Mouse (Mus musculus): ENCODE measurements around the gene Invs. TPM values are rescaled to one million over a fixed set of nuclear protein-coding genes. Genes with fewer than 3 reads are reported as not detected.

Gene Invs
- polyA plus RNA-seq, 1 experiment from 2014 or later: 5.6 TPM

DNA sequence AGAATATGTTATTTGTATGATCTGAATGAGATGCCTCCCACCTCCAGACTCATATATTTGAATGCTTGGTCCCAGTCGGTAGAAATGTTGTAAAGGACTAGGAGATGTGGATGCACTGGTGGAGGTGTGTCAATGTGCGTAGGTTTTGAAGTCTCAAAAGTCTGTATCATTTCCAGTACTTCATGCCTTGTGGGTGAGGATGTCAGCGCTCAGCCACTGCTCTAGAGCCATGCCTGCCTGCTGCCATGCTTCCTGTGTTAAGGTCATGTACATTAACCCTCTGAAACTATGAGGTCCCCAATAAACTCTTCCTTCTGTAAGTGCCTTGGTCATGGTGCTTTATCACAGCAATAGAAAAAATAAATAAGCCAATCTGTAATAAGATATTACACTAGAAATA, 11.9 kb upstream of the Invs start:
- Histone ChIP-seq H3K4me1 (ENCODE audit: control insufficient read depth, insufficient read depth, low read length) (no peaks in the 10 kb centered on the region), H3K9ac (replicated peaks; ENCODE audit: low read length) (no peak overlapping the region), H3K4me2 (ENCODE audit: low read depth, low read length) (no peak overlapping the region), H3K27me3 (ENCODE audit: control insufficient read depth, insufficient read depth, low read length) (no peaks in the 10 kb centered on the region), H3K36me3 (replicated peaks; ENCODE audit: control insufficient read depth, insufficient read depth, low read depth, low read length) (no peaks in the 10 kb centered on the region), H3K4me3 (ENCODE audit: low read depth, low read length) (no peak overlapping the region), H3K9me3 (replicated peaks; ENCODE audit: control insufficient read depth, low read length) (no peaks in the 10 kb centered on the region), H3K27ac (replicated peaks; ENCODE audit: low read depth, low read length) (no peak overlapping the region)
- 85% methylated on average over 3 of the region's 3 CpGs for WGBS
- no peak for DNase-seq (ENCODE audit: low spot score)
- no peak for ATAC-seq (replicated peaks; ENCODE audit: insufficient number of reproducible peaks, low FRiP score, low TSS enrichment, low read depth)

DNA sequence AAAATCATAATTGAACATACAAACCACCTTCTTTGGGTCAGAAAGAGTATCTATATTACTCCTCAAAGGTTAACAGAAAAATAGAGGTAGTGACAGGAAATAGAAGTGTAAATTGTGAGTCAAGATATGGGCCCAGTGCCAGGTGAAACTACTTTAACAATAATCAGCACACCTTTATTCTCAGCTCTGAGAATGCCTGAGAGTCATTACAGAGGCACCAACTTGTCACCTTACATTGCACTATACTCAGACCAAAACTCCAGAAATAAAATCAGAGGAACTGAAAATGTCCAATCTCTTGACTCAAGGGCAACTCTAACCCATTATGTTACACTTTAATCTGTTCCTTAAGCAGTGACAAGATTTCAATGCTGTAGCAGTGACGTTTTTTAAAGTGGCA, 11.4 kb upstream of the Invs start:
- H3K27ac ChIP-seq (replicated peaks; ENCODE audit: low read depth, low read length): no peak overlapping the region
- ATAC-seq (replicated peaks; ENCODE audit: insufficient number of reproducible peaks, low FRiP score, low TSS enrichment, low read depth): no peak
- WGBS: 86% methylated on average over 1 of the region's 1 CpGs

DNA sequence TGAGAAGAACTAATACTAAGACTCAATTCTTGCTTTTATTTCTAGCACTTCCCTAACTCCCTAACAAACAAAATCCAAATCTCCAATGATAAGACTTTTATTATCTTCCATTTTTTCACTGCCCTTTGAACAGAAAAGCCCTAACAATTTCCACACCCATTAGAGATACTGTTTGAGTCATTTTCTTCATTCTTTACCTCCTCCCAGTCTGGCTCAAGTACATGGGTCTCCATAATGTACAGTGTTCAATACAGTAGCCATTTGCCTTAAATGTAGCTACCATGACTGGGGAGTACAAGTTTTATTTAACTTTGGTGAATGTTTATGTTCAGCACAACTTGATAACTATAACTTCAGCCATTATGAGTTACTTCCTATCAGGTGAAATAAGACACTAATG, 9.0 kb upstream of the Invs start:
- H3K9ac ChIP-seq (replicated peaks; ENCODE audit: low read length): no peak overlapping the region
- H3K9me3 ChIP-seq (replicated peaks; ENCODE audit: control insufficient read depth, low read length): no peaks in the 10 kb centered on the region
- DNase-seq (ENCODE audit: low spot score): no peak
- no peak overlapping the region for H3K27ac ChIP-seq (replicated peaks; ENCODE audit: low read depth, low read length)
- no peaks in the 10 kb centered on the region for H3K36me3 ChIP-seq (replicated peaks; ENCODE audit: control insufficient read depth, insufficient read depth, low read depth, low read length)
- ATAC-seq (replicated peaks; ENCODE audit: insufficient number of reproducible peaks, low FRiP score, low TSS enrichment, low read depth): no peak
- no peak overlapping the region for H3K4me2 ChIP-seq (ENCODE audit: low read depth, low read length)
- no peak overlapping the region for H3K4me3 ChIP-seq (ENCODE audit: low read depth, low read length)
- no peaks in the 10 kb centered on the region for H3K4me1 ChIP-seq (ENCODE audit: control insufficient read depth, insufficient read depth, low read length)
- no peaks in the 10 kb centered on the region for H3K27me3 ChIP-seq (ENCODE audit: control insufficient read depth, insufficient read depth, low read length)

More for the DNA sequence above, 11.4 kb upstream of the Invs start:
- Histone ChIP-seq H3K4me2 (ENCODE audit: low read depth, low read length) (no peak overlapping the region), H3K9ac (replicated peaks; ENCODE audit: low read length) (no peak overlapping the region), H3K9me3 (replicated peaks; ENCODE audit: control insufficient read depth, low read length) (no peaks in the 10 kb centered on the region), H3K4me1 (ENCODE audit: control insufficient read depth, insufficient read depth, low read length) (no peaks in the 10 kb centered on the region), H3K36me3 (replicated peaks; ENCODE audit: control insufficient read depth, insufficient read depth, low read depth, low read length) (no peaks in the 10 kb centered on the region), H3K27me3 (ENCODE audit: control insufficient read depth, insufficient read depth, low read length) (no peaks in the 10 kb centered on the region), H3K4me3 (ENCODE audit: low read depth, low read length) (no peak overlapping the region)
- no peak for DNase-seq (ENCODE audit: low spot score)

DNA sequence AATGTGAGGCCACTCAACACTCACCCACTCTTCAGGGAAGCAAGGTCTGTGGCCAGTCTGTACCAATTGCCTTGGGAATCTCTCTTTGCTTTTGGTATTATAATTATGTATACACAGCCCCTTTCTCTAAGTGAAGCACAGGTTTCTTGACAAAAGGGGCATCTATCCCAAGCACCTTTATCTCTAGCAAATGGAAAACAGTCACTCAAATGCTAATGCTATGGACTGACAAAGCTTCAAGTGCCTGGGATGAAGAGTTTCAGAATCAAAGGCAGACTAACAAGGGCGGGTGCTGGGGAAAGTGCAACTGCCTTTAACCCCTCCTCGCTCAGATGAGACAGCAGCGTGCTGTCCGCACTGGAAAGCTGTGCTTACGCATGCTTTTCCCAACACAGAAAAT, 7.7 kb upstream of the Invs start:
- Histone ChIP-seq H3K4me3 (ENCODE audit: low read depth, low read length) (no peak overlapping the region), H3K27ac (replicated peaks; ENCODE audit: low read depth, low read length) (no peak overlapping the region), H3K4me2 (ENCODE audit: low read depth, low read length) (no peak overlapping the region), H3K9me3 (replicated peaks; ENCODE audit: control insufficient read depth, low read length) (no peaks in the 10 kb centered on the region), H3K27me3 (ENCODE audit: control insufficient read depth, insufficient read depth, low read length) (no peaks in the 10 kb centered on the region), H3K36me3 (replicated peaks; ENCODE audit: control insufficient read depth, insufficient read depth, low read depth, low read length) (no peaks in the 10 kb centered on the region), H3K4me1 (ENCODE audit: control insufficient read depth, insufficient read depth, low read length) (no peaks in the 10 kb centered on the region), H3K9ac (replicated peaks; ENCODE audit: low read length) (no peak overlapping the region)
- WGBS: 53% methylated on average over 5 of the region's 5 CpGs
- ATAC-seq (replicated peaks; ENCODE audit: insufficient number of reproducible peaks, low FRiP score, low TSS enrichment, low read depth) (no peak), DNase-seq (ENCODE audit: low spot score) (no peak)

DNA sequence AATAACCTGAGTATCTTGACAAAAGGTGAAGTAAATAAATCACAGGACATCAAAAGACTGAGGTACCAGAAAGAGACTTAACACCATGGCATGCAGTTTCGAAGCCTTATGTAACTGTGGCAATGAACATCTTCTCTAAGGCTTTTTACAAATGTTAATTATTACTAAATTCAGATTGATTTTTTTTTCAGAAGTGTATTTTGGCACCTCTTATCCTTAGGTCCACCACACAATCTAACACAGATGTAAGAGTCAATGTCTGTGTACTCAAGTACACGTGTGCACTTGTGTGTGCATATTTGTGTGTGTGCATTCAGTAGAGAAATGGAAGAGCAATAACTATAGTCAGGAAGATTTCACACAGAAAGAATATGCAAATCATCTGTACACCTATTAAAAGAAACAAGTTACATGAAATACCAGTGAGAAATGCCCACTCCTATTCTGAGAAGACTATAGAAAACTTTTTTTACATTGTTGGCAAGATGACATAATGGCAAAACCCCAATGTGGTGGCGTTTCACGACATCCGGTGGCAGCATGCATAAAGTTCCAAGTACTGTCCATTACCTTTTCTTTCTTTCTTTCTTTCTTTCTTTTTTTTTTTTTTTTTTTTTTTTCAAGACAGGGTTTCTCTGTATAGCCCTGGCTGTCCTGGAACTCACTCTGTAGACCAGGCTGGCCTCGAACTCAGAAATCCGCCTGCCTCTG, 6.3 kb upstream of the Invs start:
- H3K36me3 ChIP-seq (replicated peaks; ENCODE audit: control insufficient read depth, insufficient read depth, low read depth, low read length): no peaks in the 10 kb centered on the region
- 92% methylated on average over 7 of the region's 7 CpGs for whole genome bisulfite sequencing
- ATAC-seq (replicated peaks; ENCODE audit: insufficient number of reproducible peaks, low FRiP score, low TSS enrichment, low read depth) (no peak), DNase-seq (ENCODE audit: low spot score) (no peak)
- no peak overlapping the region for H3K4me2 ChIP-seq (ENCODE audit: low read depth, low read length)
- no peaks in the 10 kb centered on the region for H3K4me1 ChIP-seq (ENCODE audit: control insufficient read depth, insufficient read depth, low read length)
- H3K27ac ChIP-seq (replicated peaks; ENCODE audit: low read depth, low read length): no peak overlapping the region
- no peak overlapping the region for H3K4me3 ChIP-seq (ENCODE audit: low read depth, low read length)
- no peaks in the 10 kb centered on the region for H3K27me3 ChIP-seq (ENCODE audit: control insufficient read depth, insufficient read depth, low read length)
- no peaks in the 10 kb centered on the region for H3K9me3 ChIP-seq (replicated peaks; ENCODE audit: control insufficient read depth, low read length)
- H3K9ac ChIP-seq (replicated peaks; ENCODE audit: low read length): no peak overlapping the region

DNA sequence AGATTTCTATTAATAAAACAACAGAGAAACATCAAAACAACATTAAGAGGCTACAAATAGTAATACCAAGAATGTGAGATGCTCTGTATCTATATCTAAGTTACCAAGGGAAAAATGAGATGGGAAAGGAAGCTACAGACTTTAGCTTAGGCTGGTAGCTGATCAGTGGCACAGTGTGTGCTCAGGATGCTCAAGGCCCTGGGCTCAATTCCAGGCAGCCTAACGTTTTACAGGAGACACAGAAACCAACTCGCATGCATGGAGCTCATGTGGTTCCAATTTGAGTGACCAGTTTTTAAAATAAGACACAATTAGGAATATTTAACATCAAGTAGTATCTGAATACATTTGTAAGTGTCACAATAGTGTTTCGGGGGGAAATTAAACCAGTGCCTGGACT, 3.8 kb upstream of the Invs start:
- 68% methylated on average over 3 of the region's 3 CpGs for WGBS
- Histone ChIP-seq H3K9ac (replicated peaks; ENCODE audit: low read length) (no peak overlapping the region), H3K4me1 (ENCODE audit: control insufficient read depth, insufficient read depth, low read length) (no peaks in the 10 kb centered on the region), H3K36me3 (replicated peaks; ENCODE audit: control insufficient read depth, insufficient read depth, low read depth, low read length) (no peaks in the 10 kb centered on the region), H3K9me3 (replicated peaks; ENCODE audit: control insufficient read depth, low read length) (no peaks in the 10 kb centered on the region), H3K27me3 (ENCODE audit: control insufficient read depth, insufficient read depth, low read length) (no peaks in the 10 kb centered on the region), H3K27ac (replicated peaks; ENCODE audit: low read depth, low read length) (no peak overlapping the region), H3K4me2 (ENCODE audit: low read depth, low read length) (no peak overlapping the region), H3K4me3 (ENCODE audit: low read depth, low read length) (no peak overlapping the region)
- DNase-seq (ENCODE audit: low spot score): no peak
- no peak for ATAC-seq (replicated peaks; ENCODE audit: insufficient number of reproducible peaks, low FRiP score, low TSS enrichment, low read depth)

DNA sequence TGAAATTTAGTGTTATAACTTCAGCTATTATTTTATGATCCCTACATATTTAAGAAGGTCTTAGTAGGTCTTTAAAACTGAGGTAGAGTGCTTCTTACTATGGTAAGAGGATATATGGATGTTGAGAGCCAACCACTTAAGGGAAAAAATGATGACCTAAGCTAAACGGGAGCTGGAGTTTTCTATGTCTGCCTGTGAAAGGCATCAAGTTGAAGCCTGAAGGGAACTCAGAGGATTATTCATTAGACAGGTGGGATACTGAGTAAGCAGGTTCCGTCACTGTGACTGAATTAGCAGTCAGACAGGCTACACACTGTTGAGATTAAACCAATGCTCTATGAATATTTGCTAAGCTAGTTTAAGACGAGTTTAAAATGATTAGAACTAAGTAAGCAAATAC, 2.5 kb upstream of the Invs start:
- no peak for ATAC-seq (replicated peaks; ENCODE audit: insufficient number of reproducible peaks, low FRiP score, low TSS enrichment, low read depth)
- WGBS: 83% methylated on average over 3 of the region's 3 CpGs

DNA sequence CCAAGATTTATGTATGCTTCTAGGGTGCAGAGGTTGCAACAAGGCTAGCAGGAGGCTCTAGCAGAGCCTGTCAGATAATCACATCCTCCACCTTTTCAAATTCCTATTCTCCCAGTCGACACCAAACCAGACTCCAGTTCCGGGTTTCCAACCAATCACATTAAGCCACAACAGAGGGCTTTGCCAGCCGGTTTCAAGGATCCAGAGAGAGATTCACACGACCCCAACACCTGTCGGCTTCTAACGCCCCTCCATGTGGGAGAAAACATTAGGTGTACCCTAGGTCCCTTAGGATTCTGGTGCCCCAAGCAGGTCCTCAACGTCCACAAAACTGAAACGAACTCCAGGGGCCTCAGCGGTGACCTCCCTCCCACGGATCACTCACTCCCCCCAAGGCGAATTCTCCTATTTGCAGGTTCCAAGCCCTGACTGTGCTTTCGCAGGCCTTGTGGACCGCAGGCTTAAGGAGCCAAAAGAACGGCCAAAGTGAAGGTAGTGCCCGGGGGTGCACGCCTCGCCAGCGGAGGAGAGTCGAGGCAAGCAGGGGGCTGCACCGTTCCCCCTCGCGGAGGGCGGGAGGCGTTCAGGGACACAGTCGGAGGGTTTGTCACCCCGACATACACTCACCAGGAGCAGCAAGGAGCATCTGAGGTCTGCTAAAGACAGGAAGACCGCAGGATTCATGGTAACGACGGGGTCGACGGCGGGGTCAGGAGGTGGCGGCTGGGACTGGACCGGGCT, 633 bp upstream of the Invs start:
- ATAC-seq (replicated peaks; ENCODE audit: insufficient number of reproducible peaks, low FRiP score, low TSS enrichment, low read depth) (no peak), DNase-seq (ENCODE audit: low spot score) (peak; percentile 44)
- under 1% methylated on average over 34 of the region's 34 CpGs for WGBS
- no peaks in the 10 kb centered on the region for H3K27me3 ChIP-seq (ENCODE audit: control insufficient read depth, insufficient read depth, low read length)
- peak overlapping the region; percentile 70 for H3K4me3 ChIP-seq (ENCODE audit: low read depth, low read length)
- H3K4me2 ChIP-seq (ENCODE audit: low read depth, low read length): peak overlapping the region; percentile 55
- H3K9me3 ChIP-seq (replicated peaks; ENCODE audit: control insufficient read depth, low read length): no peaks in the 10 kb centered on the region
- H3K9ac ChIP-seq (replicated peaks; ENCODE audit: low read length): peak overlapping the region; percentile 75
- H3K36me3 ChIP-seq (replicated peaks; ENCODE audit: control insufficient read depth, insufficient read depth, low read depth, low read length): no peaks in the 10 kb centered on the region
- no peaks in the 10 kb centered on the region for H3K4me1 ChIP-seq (ENCODE audit: control insufficient read depth, insufficient read depth, low read length)
- H3K27ac ChIP-seq (replicated peaks; ENCODE audit: low read depth, low read length): no peak overlapping the region

More for the DNA sequence above, 2.5 kb upstream of the Invs start:
- H3K9ac ChIP-seq (replicated peaks; ENCODE audit: low read length): no peak overlapping the region
- H3K4me2 ChIP-seq (ENCODE audit: low read depth, low read length): no peak overlapping the region
- no peak overlapping the region for H3K4me3 ChIP-seq (ENCODE audit: low read depth, low read length)
- no peaks in the 10 kb centered on the region for H3K4me1 ChIP-seq (ENCODE audit: control insufficient read depth, insufficient read depth, low read length)
- H3K27me3 ChIP-seq (ENCODE audit: control insufficient read depth, insufficient read depth, low read length): no peaks in the 10 kb centered on the region
- DNase-seq (ENCODE audit: low spot score): no peak
- no peaks in the 10 kb centered on the region for H3K36me3 ChIP-seq (replicated peaks; ENCODE audit: control insufficient read depth, insufficient read depth, low read depth, low read length)
- no peaks in the 10 kb centered on the region for H3K9me3 ChIP-seq (replicated peaks; ENCODE audit: control insufficient read depth, low read length)
- no peak overlapping the region for H3K27ac ChIP-seq (replicated peaks; ENCODE audit: low read depth, low read length)
